Mouse (Mus musculus) cortical plate, adult 2 months (tissue): ENCODE data around the gene Tnni2. TPM values are rescaled to one million over a fixed set of nuclear protein-coding genes. Genes with fewer than 3 reads are reported as not detected.

Experiments
- H3K27ac ChIP-seq: fragments of 200-500 bp; 2 replicates; pipeline ENCODE4 v1.5.1; 2012; ENCODE audit warnings: low read length, control low read depth, inconsistent platforms; ENCODE audit not compliant: insufficient read depth
- H3K4me1 ChIP-seq: fragments of 200-500 bp; 2 replicates; pipeline ENCODE4 v1.6.1; 2011; ENCODE audit warnings: low read length; ENCODE audit not compliant: control insufficient read depth, insufficient read depth
- H3K4me3 ChIP-seq: fragments of 200-500 bp; 2 replicates; pipeline ENCODE4 v1.5.1; 2011; ENCODE audit warnings: mild to moderate bottlenecking, low read length, control low read depth; ENCODE audit not compliant: insufficient read depth
- CTCF ChIP-seq: fragments of 200-500 bp; IDR thresholded peaks from 2 replicates; pipeline ENCODE4 v1.5.1; 2011; ENCODE audit warnings: mild to moderate bottlenecking, control low read depth, low read length; ENCODE audit not compliant: insufficient read depth; ENCODE audit errors: extremely low read depth
- POLR2A ChIP-seq: fragments of 200-500 bp; IDR thresholded peaks from 2 replicates; pipeline ENCODE4 v1.6.1; 2011; ENCODE audit warnings: mild to moderate bottlenecking, low read length, control low read depth; ENCODE audit not compliant: insufficient read depth; ENCODE audit errors: extremely low read depth
- polyA plus RNA-seq: library from polyadenylated mRNA; depleted of rRNA; stranded (reverse); fragments of >200 nt; gene quantifications from 2 replicates; pipeline ENCODE4 v1.2.3, GENCODE M21; 2012

Gene Tnni2
- polyA plus RNA-seq, 1 experiment, result 0.86 TPM

DNA sequence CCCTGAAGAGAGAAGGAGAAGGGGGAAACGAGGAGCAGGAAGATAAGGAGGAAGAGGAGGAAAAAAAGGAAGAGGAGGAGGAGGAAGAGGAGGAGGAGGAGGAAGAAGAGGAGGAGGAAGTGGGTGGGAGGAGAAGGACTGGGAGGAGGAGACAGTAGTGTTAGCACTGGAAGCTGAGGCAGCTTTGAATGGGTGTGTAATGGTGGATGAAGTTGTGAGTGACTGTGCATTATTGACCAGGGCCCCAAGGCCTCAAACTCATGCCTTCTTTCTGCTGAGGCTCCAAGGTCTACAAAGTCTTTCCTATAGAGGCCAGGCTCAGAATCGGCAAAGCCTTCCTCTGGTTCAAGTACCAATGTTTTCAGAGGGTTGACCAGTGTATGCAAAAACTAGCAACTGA lies 19.8 kb upstream of the Tnni2 start:
- no peak for TF ChIP-seq POLR2A
- no peak for TF ChIP-seq CTCF
- H3K4me3 ChIP-seq, result no peak overlapping the region
- H3K4me1 ChIP-seq, result no peaks in the 10 kb centered on the region
- no peak overlapping the region for H3K27ac ChIP-seq

DNA sequence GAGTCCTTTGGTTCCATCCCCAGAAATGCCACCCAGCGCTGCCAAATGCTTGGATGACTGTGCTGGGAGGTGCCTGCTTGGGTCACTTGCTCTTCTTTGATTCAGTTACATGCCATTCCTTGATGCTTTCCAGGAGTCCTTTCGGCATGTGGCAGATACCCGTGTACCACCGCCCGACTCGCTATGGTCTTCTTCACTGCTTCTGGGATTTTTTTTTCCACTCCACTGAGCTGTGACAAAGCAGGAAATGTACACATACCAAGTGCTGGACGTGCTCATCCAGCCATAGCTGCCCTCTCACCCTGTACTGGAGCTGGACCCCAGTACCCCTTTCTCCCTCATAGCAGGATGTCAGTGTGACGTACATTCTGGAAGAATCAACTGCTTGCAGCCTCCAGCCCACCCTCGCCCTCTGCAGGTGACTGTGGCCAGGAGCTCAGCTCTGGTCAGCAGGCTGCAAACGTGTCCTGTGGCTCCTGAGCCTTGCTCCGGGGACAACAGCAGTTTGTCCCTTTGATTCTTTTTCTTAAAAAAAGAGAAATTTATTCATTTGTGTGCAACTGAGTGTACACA lies 15.9 kb upstream of the Tnni2 start:
- Histone ChIP-seq H3K4me3 (no peak overlapping the region), H3K27ac (no peak overlapping the region), H3K4me1 (no peaks in the 10 kb centered on the region; the same call in 1 of the 2 replicates)
- peak; percentile 34; the same call in 1 of the 2 replicates for TF ChIP-seq CTCF
- TF ChIP-seq POLR2A, result no peak

DNA sequence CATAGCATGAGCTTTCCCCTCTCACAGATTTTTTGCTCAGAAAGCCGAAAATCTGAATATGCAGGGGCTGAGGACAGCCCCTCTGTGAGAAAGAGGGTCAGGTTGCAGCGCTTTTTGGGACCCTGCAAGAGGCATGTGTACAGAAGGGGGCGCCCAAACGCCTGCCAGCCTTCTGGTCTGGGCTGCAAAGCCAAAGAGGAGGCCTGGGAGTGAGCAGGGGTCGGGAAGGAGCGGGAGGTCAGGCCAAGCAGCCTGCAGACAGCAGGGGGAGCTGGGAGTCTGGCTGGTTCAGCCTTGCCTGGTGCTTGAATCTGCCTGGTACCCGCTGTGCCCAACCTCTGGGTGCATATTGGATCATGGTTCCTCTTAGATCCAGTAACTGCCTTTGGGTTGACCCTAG lies 13.4 kb upstream of the Tnni2 start:
- Histone ChIP-seq H3K27ac (no peak overlapping the region), H3K4me3 (no peak overlapping the region), H3K4me1 (no peaks in the 10 kb centered on the region; the same call in 1 of the 2 replicates)
- TF ChIP-seq POLR2A (no peak), CTCF (0 out of 2 replicates have a peak, but pooled peaks have one; percentile 14)

DNA sequence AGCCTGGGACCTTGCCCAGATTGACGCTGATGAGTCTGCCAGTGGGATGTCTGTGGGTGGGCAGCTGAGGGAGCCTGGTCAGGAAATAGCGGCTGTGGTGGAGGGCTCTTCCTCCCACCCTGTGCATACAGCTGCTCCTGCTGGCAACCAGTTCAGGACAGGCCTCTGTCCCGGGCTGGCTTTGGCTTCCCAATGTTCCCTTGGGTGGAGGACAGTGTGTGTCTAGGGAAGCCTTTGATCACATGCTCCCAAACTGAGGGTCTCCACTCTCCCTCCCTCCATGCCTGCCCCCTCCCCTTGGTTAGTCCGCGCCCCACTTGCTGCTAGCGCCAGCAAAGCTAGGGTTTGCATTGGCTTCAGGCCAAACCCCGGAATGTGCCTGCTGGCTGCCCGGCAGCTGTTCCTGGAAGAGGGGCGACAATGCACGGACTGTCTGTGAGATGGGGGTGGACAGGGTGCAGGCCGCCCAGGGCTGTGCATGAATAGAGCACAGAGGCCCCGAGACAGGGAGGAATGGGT lies 11.4 kb upstream of the Tnni2 start:
- H3K27ac ChIP-seq, result no peak overlapping the region
- no peaks in the 10 kb centered on the region; the same call in 1 of the 2 replicates for H3K4me1 ChIP-seq
- TF ChIP-seq CTCF (no peak), POLR2A (no peak)
- no peak overlapping the region for H3K4me3 ChIP-seq

DNA sequence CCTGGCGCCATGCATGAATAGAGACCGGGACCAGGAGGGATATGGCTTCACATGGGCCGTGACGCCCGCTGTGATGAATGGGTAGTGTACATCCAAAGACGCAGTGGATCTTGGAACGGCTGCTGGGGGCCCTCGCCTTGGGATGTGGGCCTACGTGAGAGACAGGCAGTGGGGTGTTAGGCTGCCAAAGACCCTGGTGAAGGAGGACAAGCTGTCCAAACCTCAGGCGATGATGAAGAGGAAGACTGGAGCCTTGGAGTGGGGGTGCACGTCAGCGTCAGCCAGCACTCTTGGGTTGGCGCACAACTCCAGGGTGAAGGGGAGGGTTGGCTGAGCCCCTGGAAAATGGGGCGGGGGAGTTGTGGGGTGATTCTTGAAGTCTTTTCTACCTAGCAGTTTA lies 10.5 kb upstream of the Tnni2 start:
- Histone ChIP-seq H3K4me1 (no peaks in the 10 kb centered on the region; the same call in 1 of the 2 replicates), H3K4me3 (no peak overlapping the region), H3K27ac (no peak overlapping the region)
- TF ChIP-seq CTCF (no peak), POLR2A (no peak)

DNA sequence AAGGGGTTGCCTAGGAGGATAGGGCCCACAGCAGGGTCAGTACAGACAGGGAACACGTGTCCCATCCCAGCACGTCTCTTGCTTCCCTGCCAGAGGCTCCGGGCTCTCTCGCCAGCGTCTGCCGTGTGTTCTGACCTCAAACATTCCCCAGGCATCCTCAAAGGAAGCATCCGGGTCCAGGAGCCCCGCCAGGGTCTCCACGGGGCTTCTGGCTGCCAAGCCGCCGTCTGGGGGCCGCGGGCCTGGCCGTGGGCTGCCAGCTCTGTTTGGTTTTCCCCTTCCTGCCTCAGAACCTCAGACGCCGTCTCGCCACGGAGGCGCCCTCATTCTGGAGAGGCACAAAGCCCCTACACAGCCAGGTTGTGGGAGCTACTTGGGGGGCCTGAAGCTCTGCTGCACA lies 8.0 kb upstream of the Tnni2 start:
- Histone ChIP-seq H3K27ac (no peak overlapping the region), H3K4me3 (no peak overlapping the region), H3K4me1 (no peaks in the 10 kb centered on the region; the same call in 1 of the 2 replicates)
- TF ChIP-seq POLR2A (no peak), CTCF (no peak)

DNA sequence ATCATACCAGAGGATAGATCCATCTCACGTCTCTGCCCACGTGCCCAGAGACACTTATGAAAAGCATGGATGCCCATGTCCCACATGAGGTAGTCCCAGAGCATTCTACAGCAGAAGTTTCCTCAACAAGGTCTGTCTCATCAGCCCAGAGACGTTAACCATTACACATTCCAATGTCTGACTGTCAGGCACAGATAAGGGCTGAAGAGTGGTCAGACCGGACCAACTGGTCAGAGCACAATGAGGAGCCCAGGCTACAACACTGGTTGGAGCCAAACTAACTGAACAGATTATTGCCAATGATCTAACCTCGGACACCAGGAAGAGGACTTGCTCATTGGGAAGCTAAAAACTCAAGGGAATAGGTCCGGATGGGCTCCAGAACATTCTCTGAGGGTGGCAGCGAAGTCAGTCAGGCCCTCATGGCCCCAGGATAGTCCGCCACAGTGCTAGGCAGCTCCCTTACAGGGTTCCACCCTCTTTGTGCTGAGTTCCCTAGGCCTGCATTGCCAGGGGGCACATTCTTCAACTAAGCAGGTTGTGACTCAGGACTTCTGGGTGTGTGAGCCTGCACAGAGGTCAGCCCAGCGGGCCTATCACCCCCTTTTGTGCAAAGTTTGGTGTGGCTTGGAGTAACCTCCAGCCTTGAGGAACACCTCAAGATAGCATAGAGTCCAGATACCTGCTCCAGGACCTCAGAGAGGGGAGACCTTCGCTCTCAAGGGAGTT lies 7.3 kb upstream of the Tnni2 start, which contains the start of gene Syt8:
Syt8 (plus strand) TSS at position 714 of the 729 bp plus-strand sequence.
- no peak for TF ChIP-seq CTCF
- no peak for TF ChIP-seq POLR2A
- no peak within 1 kb of the TSS for H3K27ac ChIP-seq
- H3K4me1 ChIP-seq, result no peaks in the 10 kb centered on the region; the same call in 1 of the 2 replicates
- H3K4me3 ChIP-seq, result no peak within 1 kb of the TSS

DNA sequence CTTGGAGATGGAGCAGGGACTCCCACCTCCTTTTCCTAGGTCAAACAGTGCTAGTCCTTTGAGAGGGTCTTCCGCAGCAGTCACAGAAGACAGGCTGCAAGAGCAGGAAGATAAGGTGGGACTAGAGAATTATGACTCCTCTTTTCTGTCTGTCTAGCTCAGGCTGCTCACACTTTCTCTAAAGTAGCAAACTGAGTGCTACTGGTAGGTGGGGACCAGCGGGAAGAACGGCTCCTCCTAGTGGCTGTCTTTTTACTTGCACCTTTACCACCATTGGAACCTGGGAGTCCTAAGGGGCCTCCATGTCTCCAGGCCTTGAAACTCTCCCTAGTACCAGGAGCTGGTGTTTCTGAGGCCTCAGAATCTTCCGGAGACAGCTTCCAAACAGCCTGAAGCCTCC lies 6.1 kb upstream of the Tnni2 start:
- Histone ChIP-seq H3K4me3 (no peak overlapping the region), H3K4me1 (no peaks in the 10 kb centered on the region), H3K27ac (no peak overlapping the region)
- TF ChIP-seq POLR2A, result no peak
- TF ChIP-seq CTCF, result peak; percentile 80

DNA sequence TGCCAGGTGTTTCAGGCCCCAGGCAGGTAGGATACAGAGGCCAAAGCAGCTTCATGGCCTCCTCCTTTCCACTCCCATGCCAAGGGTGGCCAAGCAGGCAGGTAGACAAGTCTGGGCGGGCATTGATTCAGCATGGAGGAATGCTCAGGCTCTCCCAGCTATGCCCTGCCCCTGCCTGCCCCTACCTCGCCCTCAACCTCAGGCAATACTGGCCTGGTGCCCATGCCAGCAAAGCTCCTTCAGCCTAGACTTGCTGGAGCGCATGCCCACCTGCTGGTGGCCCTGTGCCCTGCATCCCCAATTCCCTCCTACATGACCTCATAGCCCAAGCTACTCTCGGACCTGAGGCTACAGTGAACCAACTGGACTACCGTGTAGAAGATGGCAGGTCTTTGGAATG lies 4.3 kb upstream of the Tnni2 start:
- Histone ChIP-seq H3K27ac (no peak overlapping the region), H3K4me3 (no peak overlapping the region), H3K4me1 (no peaks in the 10 kb centered on the region)
- TF ChIP-seq CTCF (no peak), POLR2A (no peak)

DNA sequence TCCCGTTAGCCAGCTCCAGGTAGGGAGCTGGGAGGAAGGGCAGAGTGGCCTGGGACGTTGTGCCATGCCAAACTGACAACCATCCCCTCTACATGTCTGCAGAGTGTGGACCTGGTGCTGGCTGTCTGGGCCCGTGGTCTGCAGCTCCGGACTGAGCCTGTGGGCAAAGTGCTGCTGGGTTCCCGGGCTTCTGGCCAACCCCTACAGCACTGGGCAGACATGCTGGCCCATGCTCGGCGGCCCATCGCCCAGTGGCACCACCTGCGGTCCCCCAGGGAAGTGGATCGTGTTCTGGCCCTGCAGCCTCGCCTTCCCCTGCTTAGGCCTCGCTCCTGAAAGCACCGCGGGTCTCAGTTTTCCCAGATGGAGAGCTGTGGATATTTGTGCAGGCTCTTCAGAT lies 1.6 kb upstream of the Tnni2 start:
- Histone ChIP-seq H3K4me1 (no peaks in the 10 kb centered on the region), H3K4me3 (no peak overlapping the region), H3K27ac (no peak overlapping the region)
- TF ChIP-seq POLR2A (no peak), CTCF (no peak)
